Mouse (Mus musculus): ENCODE measurements around the gene Ndnf.
A peak's percentile ranks its signal among the peaks of the same experiment; 100 is the strongest.

Gene Ndnf

GRCm38 (mm10) chr6:65671451-65671850 lies at the start of gene Ndnf:
Ndnf (plus strand) TSS chr6:65671590.
- peak; percentile 8 for DNase-seq (ENCODE audit: low spot score)

- no peak for DNase-seq (ENCODE audit: low spot score)
These were observed 48.2 kb upstream of the Ndnf start for GRCm38 (mm10) chr6:65623016-65623715.

- no peak for DNase-seq (ENCODE audit: low spot score)
These were observed 40.8 kb upstream of the Ndnf start for GRCm38 (mm10) chr6:65630578-65630977.

GRCm38 (mm10) chr6:65632184-65632583 lies 39.2 kb upstream of the Ndnf start:
- DNase-seq (ENCODE audit: low spot score) = no peak

- no peak for DNase-seq (ENCODE audit: low spot score)
These were observed 29.0 kb upstream of the Ndnf start for GRCm38 (mm10) chr6:65642431-65642830.

- no peak for DNase-seq (ENCODE audit: low spot score)
These were observed 27.3 kb upstream of the Ndnf start for GRCm38 (mm10) chr6:65644110-65644509.

- DNase-seq (ENCODE audit: low spot score) = no peak
These were observed 25.0 kb upstream of the Ndnf start for GRCm38 (mm10) chr6:65646408-65646807.

- DNase-seq (ENCODE audit: low spot score) = no peak
These were observed 23.7 kb upstream of the Ndnf start for GRCm38 (mm10) chr6:65647731-65648130.

GRCm38 (mm10) chr6:65651376-65651775 lies 20.0 kb upstream of the Ndnf start:
- DNase-seq (ENCODE audit: low spot score) = no peak

GRCm38 (mm10) chr6:65661272-65661671 lies 10.1 kb upstream of the Ndnf start:
- no peak for DNase-seq (ENCODE audit: low spot score)

GRCm38 (mm10) chr6:65662050-65662449 lies 9.3 kb upstream of the Ndnf start:
- no peak for DNase-seq (ENCODE audit: low spot score)

GRCm38 (mm10) chr6:65663990-65664389 lies 7.4 kb upstream of the Ndnf start:
- DNase-seq (ENCODE audit: low spot score) = no peak

- DNase-seq (ENCODE audit: low spot score) = no peak
These were observed 5.1 kb upstream of the Ndnf start for GRCm38 (mm10) chr6:65666295-65666694.

- DNase-seq (ENCODE audit: low spot score) = no peak
These were observed 1.4 kb upstream of the Ndnf start for GRCm38 (mm10) chr6:65669971-65670370.

- no peak for DNase-seq (ENCODE audit: low spot score)
These were observed 394 bp upstream of the Ndnf start for GRCm38 (mm10) chr6:65670981-65671411.

- DNase-seq (ENCODE audit: low spot score) = peak; percentile 1
These were observed 991 bp downstream of the Ndnf start for GRCm38 (mm10) chr6:65672131-65673031.

GRCm38 (mm10) chr6:65693938-65694337 lies 22.5 kb downstream of the Ndnf start:
- DNase-seq (ENCODE audit: low spot score) = no peak

GRCm38 (mm10) chr6:65720676-65721075 lies 49.3 kb downstream of the Ndnf start:
- DNase-seq (ENCODE audit: low spot score) = no peak

GRCm38 (mm10) chr6:65725677-65726076 lies 54.3 kb downstream of the Ndnf start:
- DNase-seq (ENCODE audit: low spot score) = no peak

GRCm38 (mm10) chr6:65728261-65728660 lies 56.9 kb downstream of the Ndnf start:
- DNase-seq (ENCODE audit: low spot score) = no peak

- DNase-seq (ENCODE audit: low spot score) = no peak
These were observed 68.1 kb downstream of the Ndnf start for GRCm38 (mm10) chr6:65739442-65739841.

GRCm38 (mm10) chr6:65743144-65743870 lies 71.9 kb downstream of the Ndnf start:
- no peak for DNase-seq (ENCODE audit: low spot score)

- DNase-seq (ENCODE audit: low spot score) = no peak
These were observed 72.4 kb downstream of the Ndnf start for GRCm38 (mm10) chr6:65743871-65744202.
